Mouse (Mus musculus) R1 (cell line): ENCODE measurements around the gene Slc16a1.
A peak's percentile ranks its signal among the peaks of the same experiment; 100 is the strongest.
"Not testable (repeated sequence)": the region's sequence is repeated elsewhere in the genome, so short reads cannot be mapped to it uniquely, and the experiment has no call there.

Source experiments
- DNase-seq: peaks from one replicate; pipeline ENCODE4 v3.0.0-alpha.2; 2018; ENCODE audit warnings: low read depth, low spot score

Gene Slc16a1

GRCm38 (mm10) chr3:104674329-104675220, 36.1 kb downstream of the Slc16a1 start:
- DNase-seq, result peak; percentile 46

- DNase-seq, result peak; percentile 66
Observed at GRCm38 (mm10) chr3:104675258-104675851, 36.9 kb downstream of the Slc16a1 start.

GRCm38 (mm10) chr3:104677781-104678180, 39.3 kb downstream of the Slc16a1 start:
- no peak for DNase-seq

- DNase-seq, result no peak
Observed at GRCm38 (mm10) chr3:104678826-104679225, 40.4 kb downstream of the Slc16a1 start.

GRCm38 (mm10) chr3:104682671-104683504, 44.4 kb downstream of the Slc16a1 start:
- peak; percentile 84 for DNase-seq

- DNase-seq, result peak; percentile 93
Observed at GRCm38 (mm10) chr3:104700751-104701335, 62.4 kb downstream of the Slc16a1 start.

GRCm38 (mm10) chr3:104701761-104702160, 63.3 kb downstream of the Slc16a1 start:
- DNase-seq, result no peak

GRCm38 (mm10) chr3:104703941-104704340, 65.5 kb downstream of the Slc16a1 start:
- no peak for DNase-seq

GRCm38 (mm10) chr3:104706446-104706845, 68.0 kb downstream of the Slc16a1 start:
- no peak for DNase-seq

GRCm38 (mm10) chr3:104706951-104707771, 68.7 kb downstream of the Slc16a1 start:
- DNase-seq, result not testable (repeated sequence)

GRCm38 (mm10) chr3:104707772-104708144, 69.3 kb downstream of the Slc16a1 start:
- not testable (repeated sequence) for DNase-seq
